ENCODE assay signal across 23 mouse cellular contexts in genomic region chr14:112719513-112719912, GRCm38 (mm10).
"Had no signal": no experiment of that assay in that cellular context is flagged by ENCODE, and none has a peak within 500 bp of the region (broad histone marks: within the 10 kb centered on the region; RNA-seq: fewer than 3 reads in every experiment).

No protein-coding gene starts in this region.

- DNase-seq: kidney, adult 11 months; kidney, adult 8-10 months; kidney, postnatal 14 days; kidney, postnatal 4 days; left cerebral cortex, postnatal 4 days; liver, postnatal 0 days; lung, postnatal 10 days; lung, postnatal 36 days; retina, postnatal 1 day; right cerebral cortex, postnatal 25 days; spleen, adult 18-20 months; thymus, postnatal 25 days had no signal

- H3K9me3 ChIP-seq: intestine, embryonic 15.5 days; kidney, embryonic 15.5 days; limb, embryonic 12.5 days; limb, embryonic 15.5 days; lung, embryonic 15.5 days; megakaryocyte, embryonic 14.5 days; midbrain, embryonic 10.5 days; stomach, embryonic 15.5 days had no signal

- H3K4me2 ChIP-seq: intestine, embryonic 15.5 days; kidney, embryonic 15.5 days; limb, embryonic 12.5 days; limb, embryonic 15.5 days; liver, embryonic 11.5 days; lung, embryonic 15.5 days; stomach, embryonic 15.5 days had no signal

- H3K36me3 ChIP-seq: intestine, embryonic 15.5 days; kidney, embryonic 15.5 days; limb, embryonic 12.5 days; limb, embryonic 15.5 days; lung, embryonic 15.5 days; midbrain, embryonic 10.5 days; stomach, embryonic 15.5 days had no signal

- H3K27me3 ChIP-seq: intestine, embryonic 15.5 days; kidney, embryonic 15.5 days; limb, embryonic 12.5 days; limb, embryonic 15.5 days; lung, embryonic 15.5 days; megakaryocyte, embryonic 14.5 days; stomach, embryonic 15.5 days had no signal

- ATAC-seq: intestine, embryonic 15.5 days; liver, postnatal 0 days had no signal

- H3K4me1 ChIP-seq: intestine, embryonic 15.5 days; kidney, embryonic 15.5 days; limb, embryonic 12.5 days; limb, embryonic 15.5 days; lung, embryonic 15.5 days; megakaryocyte, embryonic 14.5 days; midbrain, embryonic 10.5 days; stomach, embryonic 15.5 days had no signal

- H3K4me3 ChIP-seq: intestine, embryonic 15.5 days; kidney, embryonic 15.5 days; limb, embryonic 12.5 days; limb, embryonic 15.5 days; lung, embryonic 15.5 days; megakaryocyte, embryonic 14.5 days; midbrain, embryonic 10.5 days; myocyte; stomach, embryonic 15.5 days had no signal

- H3K9ac ChIP-seq: intestine, embryonic 15.5 days; kidney, embryonic 15.5 days; limb, embryonic 12.5 days; limb, embryonic 15.5 days; liver, embryonic 14.5 days; liver, postnatal 0 days; lung, embryonic 15.5 days; stomach, embryonic 15.5 days had no signal

- H3K27ac ChIP-seq: intestine, embryonic 15.5 days; kidney, embryonic 15.5 days; limb, embryonic 12.5 days; limb, embryonic 15.5 days; liver, embryonic 14.5 days; lung, embryonic 15.5 days; midbrain, embryonic 10.5 days; stomach, embryonic 15.5 days had no signal
